Mouse (Mus musculus): ENCODE results near the gene Rps6kc1. TPM values are rescaled to one million over a fixed set of nuclear protein-coding genes. Genes with fewer than 3 reads are reported as not detected.

Gene Rps6kc1
- polyA plus RNA-seq, 1 experiment = 25.0 TPM

GRCm38 (mm10) chr1:190880638-190881037 lies 30.9 kb downstream of the Rps6kc1 start:
- no peaks in the 10 kb centered on the region for H3K4me1 ChIP-seq (ENCODE audit: control insufficient read depth, insufficient read depth, low read length)
- H3K4me3 ChIP-seq (ENCODE audit: insufficient read depth, low read length) = no peak overlapping the region
- no peak overlapping the region for H3K27ac ChIP-seq (ENCODE audit: insufficient read depth, low read length)
- TF ChIP-seq CTCF (IDR thresholded peaks at IDR 0.05; ENCODE audit: borderline replicate concordance, insufficient read depth, low read length) (no peak), POLR2A (IDR thresholded peaks at IDR 0.05; ENCODE audit: low read depth, low read length) (no peak)

GRCm38 (mm10) chr1:190875751-190876150 lies 35.8 kb downstream of the Rps6kc1 start:
- no peak for TF ChIP-seq POLR2A (IDR thresholded peaks at IDR 0.05; ENCODE audit: low read depth, low read length)
- no peak for TF ChIP-seq CTCF (IDR thresholded peaks at IDR 0.05; ENCODE audit: borderline replicate concordance, insufficient read depth, low read length)
- Histone ChIP-seq H3K4me1 (ENCODE audit: control insufficient read depth, insufficient read depth, low read length) (no peaks in the 10 kb centered on the region), H3K27ac (ENCODE audit: insufficient read depth, low read length) (no peak overlapping the region), H3K4me3 (ENCODE audit: insufficient read depth, low read length) (no peak overlapping the region)

DNA sequence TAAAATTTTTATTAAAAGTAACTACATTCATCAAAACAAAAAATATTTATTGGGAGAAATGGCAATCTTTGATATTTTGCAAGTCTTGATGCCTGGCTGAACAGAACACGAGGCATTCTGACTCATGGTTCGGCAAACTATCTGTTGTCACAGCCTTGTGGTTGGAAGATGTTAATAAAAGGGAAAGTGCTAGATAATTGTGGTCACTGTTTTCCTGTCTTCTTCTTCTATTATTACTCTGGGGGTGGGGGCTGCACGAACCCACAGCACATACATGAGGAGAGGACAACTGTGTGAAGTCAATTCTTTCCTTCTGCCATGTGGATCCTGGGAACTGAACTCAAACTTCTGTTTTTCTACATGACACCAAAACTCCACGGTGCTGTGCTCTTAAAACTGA lies 36.5 kb downstream of the Rps6kc1 start:
- H3K4me3 ChIP-seq (ENCODE audit: insufficient read depth, low read length) = no peak overlapping the region
- no peak overlapping the region for H3K27ac ChIP-seq (ENCODE audit: insufficient read depth, low read length)
- TF ChIP-seq CTCF (IDR thresholded peaks at IDR 0.05; ENCODE audit: borderline replicate concordance, insufficient read depth, low read length) (no peak), POLR2A (IDR thresholded peaks at IDR 0.05; ENCODE audit: low read depth, low read length) (no peak)

GRCm38 (mm10) chr1:190871068-190871467 lies 40.5 kb downstream of the Rps6kc1 start:
- no peak for TF ChIP-seq CTCF (IDR thresholded peaks at IDR 0.05; ENCODE audit: borderline replicate concordance, insufficient read depth, low read length)
- no peak for TF ChIP-seq POLR2A (IDR thresholded peaks at IDR 0.05; ENCODE audit: low read depth, low read length)
- no peak overlapping the region for H3K27ac ChIP-seq (ENCODE audit: insufficient read depth, low read length)
- H3K4me1 ChIP-seq (ENCODE audit: control insufficient read depth, insufficient read depth, low read length) = no peaks in the 10 kb centered on the region
- no peak overlapping the region for H3K4me3 ChIP-seq (ENCODE audit: insufficient read depth, low read length)

More for the DNA sequence above, 36.5 kb downstream of the Rps6kc1 start:
- H3K4me1 ChIP-seq (ENCODE audit: control insufficient read depth, insufficient read depth, low read length) = no peaks in the 10 kb centered on the region

DNA sequence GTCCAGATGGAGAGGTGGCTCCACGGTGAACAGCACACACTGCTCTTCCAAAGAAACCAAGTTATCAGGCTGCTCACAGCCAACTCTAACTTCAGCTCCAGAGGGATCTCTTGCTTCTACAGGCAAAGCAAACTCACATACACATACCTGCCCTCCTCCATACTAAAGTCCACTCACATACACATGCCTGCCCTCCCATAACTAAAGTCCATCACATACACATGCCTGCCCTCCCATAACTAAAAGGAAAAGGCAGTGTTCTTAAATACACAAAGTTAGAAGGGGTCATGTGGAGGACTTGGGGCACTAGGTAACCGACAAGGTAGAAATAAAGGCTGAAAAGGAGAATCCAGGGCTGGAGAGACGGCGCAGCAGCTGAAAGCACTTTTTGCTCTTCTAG lies 41.6 kb downstream of the Rps6kc1 start:
- TF ChIP-seq CTCF (IDR thresholded peaks at IDR 0.05; ENCODE audit: borderline replicate concordance, insufficient read depth, low read length) = no peak
- Histone ChIP-seq H3K27ac (ENCODE audit: insufficient read depth, low read length) (no peak overlapping the region), H3K4me3 (ENCODE audit: insufficient read depth, low read length) (no peak overlapping the region), H3K4me1 (ENCODE audit: control insufficient read depth, insufficient read depth, low read length) (no peaks in the 10 kb centered on the region)

DNA sequence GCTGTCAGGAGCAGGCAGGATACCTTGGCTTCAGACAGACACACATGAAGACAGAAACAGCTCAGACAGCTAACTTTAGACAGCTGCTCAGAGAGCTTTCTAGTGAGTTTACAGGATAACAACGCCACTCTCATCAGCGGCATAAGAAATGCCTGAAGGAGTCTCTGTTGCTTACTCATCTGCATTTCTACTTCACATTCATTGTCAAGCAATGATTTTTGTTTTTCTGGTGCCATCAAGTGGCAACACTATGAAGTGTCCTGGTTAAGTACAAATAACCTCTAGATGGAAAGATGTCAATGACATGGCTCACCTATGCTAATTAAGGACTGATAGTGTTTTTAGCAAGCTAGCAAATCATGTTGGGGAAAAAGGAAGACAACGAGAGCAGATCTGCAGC lies 42.8 kb downstream of the Rps6kc1 start:
- Histone ChIP-seq H3K27ac (ENCODE audit: insufficient read depth, low read length) (no peak overlapping the region), H3K4me1 (ENCODE audit: control insufficient read depth, insufficient read depth, low read length) (no peaks in the 10 kb centered on the region), H3K4me3 (ENCODE audit: insufficient read depth, low read length) (no peak overlapping the region)
- TF ChIP-seq POLR2A (IDR thresholded peaks at IDR 0.05; ENCODE audit: low read depth, low read length) (no peak), CTCF (IDR thresholded peaks at IDR 0.05; ENCODE audit: borderline replicate concordance, insufficient read depth, low read length) (no peak)

GRCm38 (mm10) chr1:190861626-190862025 lies 49.9 kb downstream of the Rps6kc1 start:
- no peak overlapping the region for H3K4me3 ChIP-seq (ENCODE audit: insufficient read depth, low read length)
- TF ChIP-seq CTCF (IDR thresholded peaks at IDR 0.05; ENCODE audit: borderline replicate concordance, insufficient read depth, low read length) (no peak), POLR2A (IDR thresholded peaks at IDR 0.05; ENCODE audit: low read depth, low read length) (no peak)
- H3K27ac ChIP-seq (ENCODE audit: insufficient read depth, low read length) = no peak overlapping the region
- H3K4me1 ChIP-seq (ENCODE audit: control insufficient read depth, insufficient read depth, low read length) = no peaks in the 10 kb centered on the region

GRCm38 (mm10) chr1:190854465-190854864 lies 57.1 kb downstream of the Rps6kc1 start:
- H3K4me3 ChIP-seq (ENCODE audit: insufficient read depth, low read length) = no peak overlapping the region
- no peaks in the 10 kb centered on the region; the same call in 1 of the 2 replicates for H3K4me1 ChIP-seq (ENCODE audit: control insufficient read depth, insufficient read depth, low read length)
- TF ChIP-seq CTCF (IDR thresholded peaks at IDR 0.05; ENCODE audit: borderline replicate concordance, insufficient read depth, low read length) (no peak), POLR2A (IDR thresholded peaks at IDR 0.05; ENCODE audit: low read depth, low read length) (no peak)
- H3K27ac ChIP-seq (ENCODE audit: insufficient read depth, low read length) = no peak overlapping the region

DNA sequence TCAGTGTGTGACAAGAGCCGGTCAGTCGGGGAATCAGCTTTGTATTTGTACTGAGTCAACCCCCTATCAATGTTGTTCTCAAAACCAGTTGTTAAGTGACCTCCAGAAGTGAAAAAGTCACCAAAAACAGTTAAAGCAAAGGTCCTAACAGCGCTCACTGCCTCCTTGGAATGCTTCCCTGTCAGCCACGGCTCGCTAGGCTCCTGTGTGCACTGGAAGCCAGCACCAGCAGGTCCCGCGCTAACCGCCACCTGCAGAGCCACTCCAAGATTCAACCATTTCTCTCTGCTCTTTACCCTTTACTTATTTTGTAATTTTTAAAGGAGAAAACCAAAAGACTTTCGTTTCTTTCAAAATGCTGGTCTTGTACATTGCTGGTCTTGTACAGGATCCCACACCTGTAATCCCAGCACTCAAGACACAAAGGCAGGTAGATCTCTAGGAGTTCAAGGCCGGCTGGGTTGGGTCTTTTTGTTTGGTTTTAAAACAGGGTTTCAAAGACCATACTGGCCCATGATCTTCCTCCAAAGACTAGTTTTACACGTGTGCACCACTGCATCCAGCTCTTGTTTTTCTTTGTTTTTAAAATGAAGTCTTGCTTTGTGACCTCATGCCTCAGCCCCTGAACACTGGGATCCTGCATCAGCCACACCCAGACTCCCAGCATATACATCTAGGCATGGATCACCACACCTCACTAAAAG lies 62.3 kb downstream of the Rps6kc1 start:
- H3K4me3 ChIP-seq (ENCODE audit: insufficient read depth, low read length) = no peak overlapping the region
- no peak overlapping the region for H3K27ac ChIP-seq (ENCODE audit: insufficient read depth, low read length)
- H3K4me1 ChIP-seq (ENCODE audit: control insufficient read depth, insufficient read depth, low read length) = no peaks in the 10 kb centered on the region; the same call in 1 of the 2 replicates
- TF ChIP-seq POLR2A (IDR thresholded peaks at IDR 0.05; ENCODE audit: low read depth, low read length) (no peak), CTCF (IDR thresholded peaks at IDR 0.05; ENCODE audit: borderline replicate concordance, insufficient read depth, low read length) (no peak)

DNA sequence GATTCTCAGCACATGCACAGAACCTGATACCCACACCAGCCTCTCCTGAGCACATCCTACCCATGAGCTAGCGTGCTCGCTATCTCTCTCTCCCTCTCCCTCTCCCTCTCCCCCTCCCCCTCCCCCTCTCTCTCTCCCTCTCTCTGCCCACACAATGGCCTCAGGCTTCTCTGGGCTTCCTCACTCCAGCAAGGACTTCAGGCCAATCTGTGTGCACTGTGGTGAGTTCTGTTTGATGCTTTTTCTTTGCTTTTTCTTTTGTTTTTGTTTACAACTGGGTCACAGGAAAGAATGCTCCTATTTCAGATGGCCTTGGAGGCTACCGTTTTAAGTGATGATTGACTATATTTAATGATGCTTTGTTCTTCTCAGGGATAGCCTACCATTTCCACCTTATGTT lies 62.9 kb downstream of the Rps6kc1 start:
- no peak overlapping the region for H3K27ac ChIP-seq (ENCODE audit: insufficient read depth, low read length)
- no peak for TF ChIP-seq CTCF (IDR thresholded peaks at IDR 0.05; ENCODE audit: borderline replicate concordance, insufficient read depth, low read length)
- TF ChIP-seq POLR2A (IDR thresholded peaks at IDR 0.05; ENCODE audit: low read depth, low read length) = no peak
- no peak overlapping the region for H3K4me3 ChIP-seq (ENCODE audit: insufficient read depth, low read length)
- no peaks in the 10 kb centered on the region for H3K4me1 ChIP-seq (ENCODE audit: control insufficient read depth, insufficient read depth, low read length)

All from embryonic fibroblast, embryonic 13.5 days (primary cell).